ENCODE assay signal across 23 mouse cellular contexts in genomic region chr3:132202665-132203064, GRCm38 (mm10).
DNase-seq lines count a peak whose midpoint lies in the region; ATAC-seq and TF ChIP-seq lines count a peak whose summit lies in the region.
"Had no signal": no experiment of that assay in that cellular context is flagged by ENCODE, and none has a peak within 500 bp of the region (broad histone marks: within the 10 kb centered on the region; RNA-seq: fewer than 3 reads in every experiment).

No protein-coding gene starts in this region.

- H3K27me3 ChIP-seq in forebrain, embryonic 14.5 days (replicated peaks; ENCODE audit: control insufficient read depth, insufficient read depth, low read length), result no peaks in the 10 kb centered on the region
- no peaks in the 10 kb centered on the region for H3K27me3 ChIP-seq in forebrain, embryonic 12.5 days
- H3K27me3 ChIP-seq in midbrain, embryonic 14.5 days (ENCODE audit: control insufficient read depth, insufficient read depth, low read length), result no peaks in the 10 kb centered on the region
- H3K27me3 ChIP-seq in midbrain, embryonic 10.5 days (ENCODE audit: low read depth, poor library complexity, severe bottlenecking), result no peaks in the 10 kb centered on the region
- no peaks in the 10 kb centered on the region for H3K27me3 ChIP-seq in forebrain, embryonic 16.5 days (replicated peaks; ENCODE audit: control insufficient read depth, insufficient read depth, low read length)
- no peaks in the 10 kb centered on the region for H3K27me3 ChIP-seq in midbrain, postnatal 0 days (ENCODE audit: insufficient read depth, low read length)
- H3K27me3 ChIP-seq: embryonic facial prominence, embryonic 12.5 days had no signal

- no peak overlapping the region for H3K9ac ChIP-seq in forebrain, embryonic 14.5 days (ENCODE audit: low read length)
- H3K9ac ChIP-seq in forebrain, embryonic 12.5 days, result no peak overlapping the region
- no peak overlapping the region for H3K9ac ChIP-seq in midbrain, embryonic 14.5 days (replicated peaks; ENCODE audit: low read length)
- no peak overlapping the region for H3K9ac ChIP-seq in forebrain, embryonic 16.5 days (replicated peaks; ENCODE audit: low read depth, low read length)
- no peak overlapping the region for H3K9ac ChIP-seq in midbrain, postnatal 0 days (replicated peaks; ENCODE audit: low read length, poor library complexity, severe bottlenecking)
- H3K9ac ChIP-seq: embryonic facial prominence, embryonic 12.5 days; liver, embryonic 14.5 days had no signal

- H3K9me3 ChIP-seq in forebrain, embryonic 14.5 days (replicated peaks; ENCODE audit: control insufficient read depth, low read length), result no peaks in the 10 kb centered on the region
- H3K9me3 ChIP-seq in forebrain, embryonic 12.5 days, result no peaks in the 10 kb centered on the region
- H3K9me3 ChIP-seq in midbrain, embryonic 14.5 days (ENCODE audit: control insufficient read depth, low read length), result no peaks in the 10 kb centered on the region
- no peaks in the 10 kb centered on the region for H3K9me3 ChIP-seq in midbrain, embryonic 10.5 days (replicated peaks)
- H3K9me3 ChIP-seq in forebrain, embryonic 16.5 days (ENCODE audit: control insufficient read depth, low read length), result no peaks in the 10 kb centered on the region
- H3K9me3 ChIP-seq in midbrain, postnatal 0 days (ENCODE audit: low read length), result no peaks in the 10 kb centered on the region
- H3K9me3 ChIP-seq: embryonic facial prominence, embryonic 12.5 days had no signal

- no peak for TF ChIP-seq CTCF in midbrain, postnatal 0 days (IDR thresholded peaks at IDR 0.05)

- no peak overlapping the region for H3K4me2 ChIP-seq in forebrain, embryonic 14.5 days (ENCODE audit: low read length)
- no peak overlapping the region for H3K4me2 ChIP-seq in forebrain, embryonic 12.5 days
- H3K4me2 ChIP-seq in midbrain, embryonic 14.5 days (ENCODE audit: low read length), result no peak overlapping the region
- H3K4me2 ChIP-seq in forebrain, embryonic 16.5 days (ENCODE audit: low read length), result no peak overlapping the region
- no peak overlapping the region for H3K4me2 ChIP-seq in midbrain, postnatal 0 days (ENCODE audit: low read depth, low read length, poor library complexity, severe bottlenecking)
- H3K4me2 ChIP-seq: embryonic facial prominence, embryonic 12.5 days had no signal

- peak; percentile 14 for DNase-seq in forebrain, embryonic 14.5 days (ENCODE audit: low spot score)
- peak; percentile 33 for DNase-seq in midbrain, embryonic 14.5 days
- DNase-seq in midbrain, embryonic 10.5 days (ENCODE audit: low spot score), result no peak
- DNase-seq in midbrain, postnatal 0 days (ENCODE audit: low spot score), result no peak
- no peak for DNase-seq in yolk sac, embryonic 10.5 days (ENCODE audit: low spot score)
- no peak for DNase-seq in spleen, adult 18-20 months
- DNase-seq: adrenal gland, postnatal 14 days; cerebellum, adult 11-12 months; cerebellum, adult 9-11 months; embryo, embryonic 11 days; gastrocnemius, postnatal 10 days; kidney, postnatal 14 days; liver; lung, adult 2 months; lung, postnatal 10 days; right cerebral cortex, postnatal 25 days; thymus, postnatal 14 days had no signal

- 77% methylated on average over 5 of the region's 5 CpGs for WGBS in forebrain, embryonic 14.5 days
- 69% methylated on average over 5 of the region's 5 CpGs for WGBS in forebrain, embryonic 12.5 days
- 62% methylated on average over 5 of the region's 5 CpGs for WGBS in midbrain, embryonic 14.5 days
- 94% methylated on average over 5 of the region's 5 CpGs for WGBS in midbrain, embryonic 10.5 days
- WGBS in forebrain, embryonic 16.5 days, result 70% methylated on average over 5 of the region's 5 CpGs
- WGBS in midbrain, postnatal 0 days, result 72% methylated on average over 5 of the region's 5 CpGs

- no peak overlapping the region for H3K27ac ChIP-seq in forebrain, embryonic 14.5 days (ENCODE audit: low read depth, low read length)
- no peak overlapping the region for H3K27ac ChIP-seq in forebrain, embryonic 12.5 days
- no peak overlapping the region for H3K27ac ChIP-seq in midbrain, embryonic 14.5 days (replicated peaks; ENCODE audit: low read depth, low read length)
- H3K27ac ChIP-seq in midbrain, embryonic 10.5 days (replicated peaks), result no peak overlapping the region
- H3K27ac ChIP-seq in forebrain, embryonic 16.5 days (ENCODE audit: low read length), result no peak overlapping the region
- H3K27ac ChIP-seq in midbrain, postnatal 0 days (ENCODE audit: low read depth, low read length), result no peak overlapping the region
- H3K27ac ChIP-seq: embryonic facial prominence, embryonic 12.5 days; liver, embryonic 14.5 days; macrophage had no signal

- H3K36me3 ChIP-seq in forebrain, embryonic 14.5 days (ENCODE audit: control insufficient read depth, insufficient read depth, low read length), result no peaks in the 10 kb centered on the region
- no peaks in the 10 kb centered on the region for H3K36me3 ChIP-seq in forebrain, embryonic 12.5 days (replicated peaks)
- H3K36me3 ChIP-seq in midbrain, embryonic 14.5 days (ENCODE audit: control insufficient read depth, insufficient read depth, low read length), result no peaks in the 10 kb centered on the region
- H3K36me3 ChIP-seq in midbrain, embryonic 10.5 days, result no peaks in the 10 kb centered on the region
- no peaks in the 10 kb centered on the region for H3K36me3 ChIP-seq in forebrain, embryonic 16.5 days (ENCODE audit: control insufficient read depth, insufficient read depth)
- no peaks in the 10 kb centered on the region for H3K36me3 ChIP-seq in midbrain, postnatal 0 days (ENCODE audit: insufficient read depth, low read length)
- H3K36me3 ChIP-seq: embryonic facial prominence, embryonic 12.5 days had no signal

- ATAC-seq in forebrain, embryonic 14.5 days, result peak; percentile 26; the same call in 1 of the 2 replicates
- no peak for ATAC-seq in forebrain, embryonic 12.5 days (ENCODE audit: low FRiP score)
- 0 out of 2 replicates have a peak, but pooled peaks have one; percentile 7 for ATAC-seq in midbrain, embryonic 14.5 days (ENCODE audit: low FRiP score, low TSS enrichment)
- peak; percentile 40; the same call in 1 of the 2 replicates for ATAC-seq in forebrain, embryonic 16.5 days
- ATAC-seq in midbrain, postnatal 0 days (ENCODE audit: low FRiP score), result peak; percentile 41; the same call in 1 of the 2 replicates
- ATAC-seq: intestine, postnatal 0 days had no signal

- no peak overlapping the region for H3K4me3 ChIP-seq in forebrain, embryonic 14.5 days (ENCODE audit: low read depth, low read length)
- H3K4me3 ChIP-seq in forebrain, embryonic 12.5 days (replicated peaks), result no peak overlapping the region
- no peak overlapping the region for H3K4me3 ChIP-seq in midbrain, embryonic 14.5 days (replicated peaks; ENCODE audit: low read depth, low read length)
- H3K4me3 ChIP-seq in midbrain, embryonic 10.5 days, result no peak overlapping the region
- H3K4me3 ChIP-seq in forebrain, embryonic 16.5 days (replicated peaks; ENCODE audit: low read length), result no peak overlapping the region
- no peak overlapping the region for H3K4me3 ChIP-seq in midbrain, postnatal 0 days (ENCODE audit: low read depth, low read length)
- H3K4me3 ChIP-seq: embryonic facial prominence, embryonic 12.5 days had no signal

- no peaks in the 10 kb centered on the region for H3K4me1 ChIP-seq in forebrain, embryonic 14.5 days (ENCODE audit: control insufficient read depth, insufficient read depth, low read length)
- H3K4me1 ChIP-seq in forebrain, embryonic 12.5 days, result no peaks in the 10 kb centered on the region
- no peaks in the 10 kb centered on the region for H3K4me1 ChIP-seq in midbrain, embryonic 14.5 days (ENCODE audit: control insufficient read depth, insufficient read depth, low read length)
- no peaks in the 10 kb centered on the region for H3K4me1 ChIP-seq in midbrain, embryonic 10.5 days
- no peaks in the 10 kb centered on the region for H3K4me1 ChIP-seq in forebrain, embryonic 16.5 days (replicated peaks; ENCODE audit: control insufficient read depth, insufficient read depth, low read length)
- no peaks in the 10 kb centered on the region for H3K4me1 ChIP-seq in midbrain, postnatal 0 days (ENCODE audit: insufficient read depth, low read length)
- H3K4me1 ChIP-seq: embryonic facial prominence, embryonic 12.5 days had no signal

Comparison
In these comparisons a context has a peak if more than half of its experiments do, and no peak if none do; other contexts are left out.
1. DNase-seq: peak in forebrain, embryonic 14.5 days (single experiment) and midbrain, embryonic 14.5 days (single experiment); none in midbrain, embryonic 10.5 days (single experiment), midbrain, postnatal 0 days (single experiment), yolk sac, embryonic 10.5 days (single experiment) and spleen, adult 18-20 months (0 of 2).